ENCODE assay signal across 8 mouse cellular contexts in genomic region chr1:169919211-169919610, GRCm38 (mm10). TPM values are rescaled to one million over a fixed set of nuclear protein-coding genes. Genes with fewer than 3 reads are reported as not detected.
A peak's percentile ranks its signal among the peaks of the same experiment; 100 is the strongest.
DNase-seq lines count a peak whose midpoint lies in the region; ATAC-seq and TF ChIP-seq lines count a peak whose summit lies in the region.

No protein-coding gene starts in this region.

- no peaks in the 10 kb centered on the region for H3K79me3 ChIP-seq in C2C12 (ENCODE audit: low read depth)

- peak overlapping the region; percentile 54 for H3K9ac ChIP-seq in embryonic facial prominence, embryonic 13.5 days
- H3K9ac ChIP-seq in heart, embryonic 14.5 days (ENCODE audit: low read length) = peak overlapping the region; percentile 35; the same call in 1 of the 2 replicates
- H3K9ac ChIP-seq in liver, embryonic 13.5 days = no peak overlapping the region
- no peak overlapping the region for H3K9ac ChIP-seq in neural tube, embryonic 11.5 days (ENCODE audit: low read length)

- WGBS in embryonic facial prominence, embryonic 13.5 days = 4% methylated on average over 11 of the region's 11 CpGs
- 6% methylated on average over 11 of the region's 11 CpGs for WGBS in heart, embryonic 14.5 days
- 6% methylated on average over 11 of the region's 11 CpGs for WGBS in liver, embryonic 13.5 days (ENCODE audit: insufficient replicate concordance)
- 5% methylated on average over 11 of the region's 11 CpGs for WGBS in neural tube, embryonic 11.5 days

- no peaks in the 10 kb centered on the region for H3K27me3 ChIP-seq in C2C12 (ENCODE audit: control insufficient read depth, insufficient read depth, insufficient read length)
- peaks cover 3% of the 10 kb centered on the region; the same call in 1 of the 2 replicates for H3K27me3 ChIP-seq in embryonic facial prominence, embryonic 13.5 days
- H3K27me3 ChIP-seq in heart, embryonic 14.5 days (ENCODE audit: control insufficient read depth, insufficient read depth, low read length) = peaks cover 3% of the 10 kb centered on the region
- H3K27me3 ChIP-seq in liver, embryonic 13.5 days = peaks cover 4% of the 10 kb centered on the region; the same call in 1 of the 2 replicates
- H3K27me3 ChIP-seq in neural tube, embryonic 11.5 days (ENCODE audit: control insufficient read depth, insufficient read depth, low read length) = no peaks in the 10 kb centered on the region

- peak; percentile 21 for TF ChIP-seq CTCF in C2C12 (IDR thresholded peaks at IDR 0.05; ENCODE audit: control insufficient read depth, insufficient read depth, insufficient read length)

- no peaks in the 10 kb centered on the region for H3K9me3 ChIP-seq in embryonic facial prominence, embryonic 13.5 days
- H3K9me3 ChIP-seq in heart, embryonic 14.5 days (ENCODE audit: control insufficient read depth, low read length) = no peaks in the 10 kb centered on the region
- H3K9me3 ChIP-seq in liver, embryonic 13.5 days (replicated peaks) = no peaks in the 10 kb centered on the region
- no peaks in the 10 kb centered on the region for H3K9me3 ChIP-seq in neural tube, embryonic 11.5 days (ENCODE audit: control insufficient read depth, low read length)

- peak overlapping the region; percentile 52 for H3K4me2 ChIP-seq in embryonic facial prominence, embryonic 13.5 days
- peak overlapping the region; percentile 11 for H3K4me2 ChIP-seq in heart, embryonic 14.5 days (ENCODE audit: low read length)
- H3K4me2 ChIP-seq in liver, embryonic 13.5 days = no peak overlapping the region
- no peak overlapping the region for H3K4me2 ChIP-seq in neural tube, embryonic 11.5 days (ENCODE audit: low read depth)

- no peak overlapping the region for H3K27ac ChIP-seq in embryonic facial prominence, embryonic 13.5 days
- H3K27ac ChIP-seq in heart, embryonic 14.5 days (replicated peaks in 1 of 2; ENCODE audit: control insufficient read depth in 1 of 2, insufficient read depth in 1 of 2, low read depth in 2 of 2, low read length in 2 of 2) = no peak overlapping the region
- no peak overlapping the region for H3K27ac ChIP-seq in liver, embryonic 13.5 days
- H3K27ac ChIP-seq in neural tube, embryonic 11.5 days (ENCODE audit: low read depth, low read length) = no peak overlapping the region

- ATAC-seq in embryonic facial prominence, embryonic 13.5 days (ENCODE audit: insufficient number of reproducible peaks, insufficient read depth, low FRiP score, low TSS enrichment, low read depth) = no peak
- ATAC-seq in heart, embryonic 14.5 days (ENCODE audit: insufficient number of reproducible peaks, insufficient read depth, low FRiP score, low read depth) = no peak
- no peak for ATAC-seq in liver, embryonic 13.5 days (ENCODE audit: low read depth)
- peak; percentile 74; the same call in 1 of the 2 replicates for ATAC-seq in neural tube, embryonic 11.5 days (ENCODE audit: insufficient read depth, low FRiP score, low TSS enrichment)

- H3K4me3 ChIP-seq in C2C12 (ENCODE audit: insufficient read depth, poor library complexity, severe bottlenecking) = no peak overlapping the region
- H3K4me3 ChIP-seq in embryonic facial prominence, embryonic 13.5 days = peak overlapping the region; percentile 13; the same call in 1 of the 2 replicates
- H3K4me3 ChIP-seq in heart, embryonic 14.5 days (ENCODE audit: control insufficient read depth in 1 of 2, insufficient read depth in 1 of 2, low read depth in 1 of 2, low read length in 2 of 2) = no peak overlapping the region
- no peak overlapping the region for H3K4me3 ChIP-seq in liver, embryonic 13.5 days (replicated peaks)
- H3K4me3 ChIP-seq in neural tube, embryonic 11.5 days (ENCODE audit: low read depth, low read length) = no peak overlapping the region

- no peaks in the 10 kb centered on the region for H3K79me2 ChIP-seq in C2C12 (ENCODE audit: control insufficient read depth, insufficient read depth)

- DNase-seq in adrenal gland, postnatal 25 days = peak; percentile 76
- DNase-seq in kidney, postnatal 10 days = peak; percentile 88
- peak; percentile 28 for DNase-seq in liver, embryonic 13.5 days
- peak; percentile 89 for DNase-seq in neural tube, embryonic 11.5 days (ENCODE audit: low spot score)
- peak; percentile 25 for DNase-seq in testis, postnatal 14 days (ENCODE audit: low spot score)

- H3K36me3 ChIP-seq in C2C12 (ENCODE audit: control insufficient read depth, insufficient read depth) = no peaks in the 10 kb centered on the region
- H3K36me3 ChIP-seq in embryonic facial prominence, embryonic 13.5 days = no peaks in the 10 kb centered on the region
- H3K36me3 ChIP-seq in heart, embryonic 14.5 days (ENCODE audit: control insufficient read depth, insufficient read depth, low read length) = no peaks in the 10 kb centered on the region
- H3K36me3 ChIP-seq in liver, embryonic 13.5 days = no peaks in the 10 kb centered on the region
- no peaks in the 10 kb centered on the region for H3K36me3 ChIP-seq in neural tube, embryonic 11.5 days (ENCODE audit: control insufficient read depth, insufficient read depth, low read length)

- peaks cover 16% of the 10 kb centered on the region for H3K4me1 ChIP-seq in embryonic facial prominence, embryonic 13.5 days
- 0 out of 4 replicates have a peak, but pooled peaks cover 0 to 2% of the 10 kb centered on the region in 2 experiments for H3K4me1 ChIP-seq in heart, embryonic 14.5 days (ENCODE audit: control insufficient read depth in 2 of 2, insufficient read depth in 2 of 2, low read length in 2 of 2)
- H3K4me1 ChIP-seq in liver, embryonic 13.5 days (replicated peaks) = no peaks in the 10 kb centered on the region
- H3K4me1 ChIP-seq in neural tube, embryonic 11.5 days (ENCODE audit: control insufficient read depth, insufficient read depth, low read length) = no peaks in the 10 kb centered on the region

- H3ac ChIP-seq in C2C12 (ENCODE audit: control insufficient read depth, insufficient read length, low read depth) = no peak overlapping the region

TF ChIP-seq in C2C12, 6 proteins besides CTCF, POLR2A, EP300 and RAD21:
- TF ChIP-seq FOSL1 (IDR thresholded peaks at IDR 0.05; ENCODE audit: insufficient read depth, low read length, poor library complexity, severe bottlenecking) (no peak), MAX (IDR thresholded peaks at IDR 0.05) (no peak), CEBPB (IDR thresholded peaks at IDR 0.05; ENCODE audit: low read depth) (no peak), MYOG (IDR thresholded peaks at IDR 0.05; ENCODE audit: control insufficient read depth, extremely low read depth, insufficient read length) (no peak), MYOD1 (IDR thresholded peaks at IDR 0.05; ENCODE audit: control insufficient read depth, insufficient read length, low read depth) (no peak)
TF ChIP-seq in C2C12: peak in this region for 0.

RNA-seq across cellular contexts. Expression of gene Ccdc190, which starts 9.2 kb away (rescaled TPM):
- polyA plus RNA-seq in C2C12 (2012; fragmentation: generic; extraction: Trizol) = not detected
- 0.55 and 0.90 TPM in 2 replicates for total RNA-seq in adrenal gland, postnatal 25 days (2021)
- 0.72 TPM in 1 of 2 replicates, not detected in the other for polyA plus RNA-seq in embryonic facial prominence, embryonic 13.5 days (2015; fragmentation: Nextera tagmentation; extraction: Ambion mirVana)
- not detected in 2 replicates for polyA plus RNA-seq in heart, embryonic 14.5 days (2014; fragmentation: Nextera tagmentation; extraction: Ambion mirVana)
- polyA plus RNA-seq in liver, embryonic 13.5 days (2015; fragmentation: Nextera tagmentation; extraction: Ambion mirVana) = not detected in 2 replicates
- polyA plus RNA-seq in neural tube, embryonic 11.5 days (2014; fragmentation: Nextera tagmentation; extraction: Ambion mirVana) = 0.42 and 0.52 TPM in 2 replicates

RNA-seq across cellular contexts. Expression of gene Hsd17b7, which starts 49.8 kb away (rescaled TPM):
- 9.6 TPM for polyA plus RNA-seq in C2C12 (2012; fragmentation: generic; extraction: Trizol)
- total RNA-seq in adrenal gland, postnatal 25 days (2021) = 136 and 150 TPM in 2 replicates
- polyA plus RNA-seq in embryonic facial prominence, embryonic 13.5 days (2015; fragmentation: Nextera tagmentation; extraction: Ambion mirVana) = 18.4 and 20.0 TPM in 2 replicates
- 24.0 and 25.8 TPM in 2 replicates for polyA plus RNA-seq in heart, embryonic 14.5 days (2014; fragmentation: Nextera tagmentation; extraction: Ambion mirVana)
- 12.4 and 14.1 TPM in 2 replicates for polyA plus RNA-seq in liver, embryonic 13.5 days (2015; fragmentation: Nextera tagmentation; extraction: Ambion mirVana)
- polyA plus RNA-seq in neural tube, embryonic 11.5 days (2014; fragmentation: Nextera tagmentation; extraction: Ambion mirVana) = 22.7 and 24.9 TPM in 2 replicates

Comparison
In these comparisons a context has a peak if more than half of its experiments do, and no peak if none do; other contexts are left out.
1. DNase-seq: peak in every context shown above with its lines; median percentile 89 in neural tube, embryonic 11.5 days; 88 in kidney, postnatal 10 days; 76 in adrenal gland, postnatal 25 days; 28 in liver, embryonic 13.5 days; 25 in testis, postnatal 14 days.
2. H3K4me2 ChIP-seq: peak in embryonic facial prominence, embryonic 13.5 days (single experiment) and heart, embryonic 14.5 days (single experiment); none in liver, embryonic 13.5 days (single experiment) and neural tube, embryonic 11.5 days (single experiment).
3. H3K9ac ChIP-seq: peak in embryonic facial prominence, embryonic 13.5 days (single experiment) and heart, embryonic 14.5 days (single experiment); none in liver, embryonic 13.5 days (single experiment) and neural tube, embryonic 11.5 days (single experiment).